Mouse (Mus musculus): ENCODE data around the gene Tenm2. TPM values are rescaled to one million over a fixed set of nuclear protein-coding genes. Genes with fewer than 3 reads are reported as not detected.

Gene Tenm2
- polyA plus RNA-seq, 1 experiment from 2014 or later, result 3.2 TPM

DNA sequence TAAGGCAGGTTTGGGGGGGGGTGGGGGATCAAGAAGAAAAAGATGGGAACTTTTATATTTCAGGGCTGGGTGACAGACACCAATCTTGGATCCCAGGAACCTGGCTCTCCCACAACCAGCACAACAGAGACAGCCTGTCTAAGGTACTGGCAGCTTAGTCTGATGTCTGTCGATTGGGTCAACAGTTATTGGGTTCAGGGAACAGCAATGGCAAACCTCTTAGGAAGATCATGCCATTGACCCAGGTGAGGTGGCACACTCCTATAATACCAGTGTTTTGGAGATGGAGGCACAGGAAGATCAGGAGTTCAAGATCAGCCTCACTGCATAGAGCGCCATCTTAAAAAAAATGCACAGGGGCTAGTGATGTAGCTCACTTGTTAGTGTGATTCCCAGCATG, 1273.3 kb downstream of the Tenm2 start:
- no peak overlapping the region for H3K27ac ChIP-seq (ENCODE audit: low read depth, low read length)
- no peak overlapping the region for H3K9ac ChIP-seq (ENCODE audit: low read length)
- no peak overlapping the region for H3K4me3 ChIP-seq (ENCODE audit: low read depth, low read length)
- no peaks in the 10 kb centered on the region for H3K36me3 ChIP-seq (ENCODE audit: control insufficient read depth, insufficient read depth, low read length)
- no peak overlapping the region for H3K4me2 ChIP-seq (ENCODE audit: low read depth)
- 88% methylated on average over 2 of the region's 2 CpGs for WGBS
- no peaks in the 10 kb centered on the region for H3K9me3 ChIP-seq (ENCODE audit: control insufficient read depth, low read length)
- no peak for ATAC-seq (ENCODE audit: insufficient read depth, low FRiP score, low TSS enrichment)
- no peaks in the 10 kb centered on the region for H3K27me3 ChIP-seq (ENCODE audit: control insufficient read depth, insufficient read depth, low read length)
- no peaks in the 10 kb centered on the region for H3K4me1 ChIP-seq (ENCODE audit: control insufficient read depth, insufficient read depth, low read length)
- DNase-seq (ENCODE audit: low spot score), result no peak

- Histone ChIP-seq H3K27ac (ENCODE audit: low read depth, low read length) (no peak overlapping the region), H3K4me1 (ENCODE audit: control insufficient read depth, insufficient read depth, low read length) (no peaks in the 10 kb centered on the region), H3K27me3 (ENCODE audit: control insufficient read depth, insufficient read depth, low read length) (no peaks in the 10 kb centered on the region), H3K36me3 (ENCODE audit: control insufficient read depth, insufficient read depth, low read length) (no peaks in the 10 kb centered on the region), H3K9me3 (ENCODE audit: control insufficient read depth, low read length) (no peaks in the 10 kb centered on the region), H3K4me3 (ENCODE audit: low read depth, low read length) (no peak overlapping the region), H3K9ac (ENCODE audit: low read length) (no peak overlapping the region), H3K4me2 (ENCODE audit: low read depth) (no peak overlapping the region)
- ATAC-seq (ENCODE audit: insufficient read depth, low FRiP score, low TSS enrichment), result no peak
- DNase-seq (ENCODE audit: low spot score), result no peak
- WGBS, result 91% methylated on average over 3 of the region's 3 CpGs
Observed at GRCm38 (mm10) chr11:35959270-35959669, 1276.5 kb downstream of the Tenm2 start.
